Mouse (Mus musculus) lung, embryonic 15.5 days (tissue): ENCODE data around the gene Tpcn1. TPM values are rescaled to one million over a fixed set of nuclear protein-coding genes. Genes with fewer than 3 reads are reported as not detected.

Experiments
- polyA plus RNA-seq: library from polyadenylated mRNA; unstranded; fragments of >200 nt; fragmentation: Nextera tagmentation; extraction: Ambion mirVana; gene quantifications from 2 replicates; pipeline ENCODE4 v1.2.1, GENCODE M21; 2015

Tpcn1 gene
- polyA plus RNA-seq, 1 experiment from 2014 or later = 20.3 TPM

Other genes starting within 250 kb of the Tpcn1 start
- 0.05 TPM in 1 of 2 replicates, not detected in the other for gene Lhx5, start 157.0 kb downstream of the Tpcn1 start, polyA plus RNA-seq
- gene Sdsl, start 115.9 kb downstream of the Tpcn1 start, polyA plus RNA-seq = 7.3 and 7.6 TPM in 2 replicates
- gene Sds, start 112.1 kb downstream of the Tpcn1 start, polyA plus RNA-seq = not detected in 2 replicates
- gene Plbd2, start 85.0 kb downstream of the Tpcn1 start, polyA plus RNA-seq = 52.6 and 56.1 TPM in 2 replicates
- 6.6 and 6.7 TPM in 2 replicates for gene Slc8b1, start 77.5 kb downstream of the Tpcn1 start, polyA plus RNA-seq
- 0.34 and 0.64 TPM in 2 replicates for gene Iqcd, start 343 bp upstream of the Tpcn1 start, polyA plus RNA-seq
- gene Rita1, start 23.9 kb upstream of the Tpcn1 start, polyA plus RNA-seq = 11.1 and 11.6 TPM in 2 replicates
- gene Ddx54, start 24.1 kb upstream of the Tpcn1 start, polyA plus RNA-seq = 37.8 and 41.1 TPM in 2 replicates
- 0.44 and 0.59 TPM in 2 replicates for gene Cfap73, start 45.6 kb upstream of the Tpcn1 start, polyA plus RNA-seq
- gene Rasal1, start 60.1 kb upstream of the Tpcn1 start, polyA plus RNA-seq = 0.05 and 0.27 TPM in 2 replicates
- 2.5 and 3.8 TPM in 2 replicates for gene Dtx1, start 123.3 kb upstream of the Tpcn1 start, polyA plus RNA-seq
- gene Oas2, start 161.2 kb upstream of the Tpcn1 start, polyA plus RNA-seq = 0.30 and 0.34 TPM in 2 replicates
- 0.09 and 0.12 TPM in 2 replicates for gene Oas3, start 189.0 kb upstream of the Tpcn1 start, polyA plus RNA-seq
- not detected in 2 replicates for gene Oas1e, start 206.9 kb upstream of the Tpcn1 start, polyA plus RNA-seq
- 0.33 and 0.49 TPM in 2 replicates for gene Oas1c, start 223.8 kb upstream of the Tpcn1 start, polyA plus RNA-seq